Mouse (Mus musculus) E14TG2a.4 (cell line): ENCODE measurements at regions not wholly inside any gene's neighbourhood (a gene's known extent, or its start where the extent isn't known, plus 50 kb on each side); places are given as distances from the start of the nearest gene placed in this dataset.

Experiments
- H3K27me3 ChIP-seq: 2 replicates; pipeline ENCODE4 v1.6.1; 2014; ENCODE audit warnings: low read length, control low read depth; ENCODE audit not compliant: insufficient read depth
- H3K36me3 ChIP-seq: 2 replicates; pipeline ENCODE4 v1.6.1; 2014; ENCODE audit warnings: low read length, control low read depth; ENCODE audit not compliant: insufficient read depth
- H3K4me1 ChIP-seq: replicated peaks from 2 replicates; pipeline ENCODE4 v1.6.1; 2014; ENCODE audit warnings: low read depth, low read length, control low read depth
- H3K4me3 ChIP-seq: replicated peaks from 2 replicates; pipeline ENCODE4 v1.5.1; 2014; ENCODE audit warnings: mild to moderate bottlenecking, low read length
- H3K9me3 ChIP-seq: 2 replicates; pipeline ENCODE4 v1.6.1; 2014; ENCODE audit warnings: low read length, control low read depth
- CTCF ChIP-seq: conservative IDR thresholded peaks from 2 replicates; pipeline ENCODE4 v1.5.1; 2014; ENCODE audit warnings: low read length
- NANOG ChIP-seq: IDR thresholded peaks from 2 replicates; pipeline ENCODE4 v1.6.1; 2014; ENCODE audit warnings: borderline replicate concordance, low read length, mixed read lengths
- POU5F1 ChIP-seq: IDR thresholded peaks from 2 replicates; pipeline ENCODE4 v1.6.1; 2014; ENCODE audit warnings: low read length, borderline replicate concordance

GRCm38 (mm10) chr2:78427659-78428336, 440.1 kb upstream of the Ube2e3 start:
- H3K4me1 ChIP-seq, result no peaks in the 10 kb centered on the region
- H3K27me3 ChIP-seq, result no peaks in the 10 kb centered on the region
- no peak overlapping the region for H3K4me3 ChIP-seq
- H3K9me3 ChIP-seq, result no peaks in the 10 kb centered on the region
- no peaks in the 10 kb centered on the region for H3K36me3 ChIP-seq
- TF ChIP-seq CTCF (no peak), POU5F1 (peak; percentile 27; the same call in 1 of the 2 replicates), NANOG (no peak)

- no peak for TF ChIP-seq NANOG
- TF ChIP-seq POU5F1, result no peak
- TF ChIP-seq CTCF, result no peak
- Histone ChIP-seq H3K4me3 (no peak overlapping the region), H3K27me3 (no peaks in the 10 kb centered on the region), H3K9me3 (no peaks in the 10 kb centered on the region), H3K36me3 (no peaks in the 10 kb centered on the region), H3K4me1 (no peaks in the 10 kb centered on the region)
These were observed 449.2 kb upstream of the Ube2e3 start for GRCm38 (mm10) chr2:78418561-78419338.

GRCm38 (mm10) chr2:78416574-78417109, 451.3 kb upstream of the Ube2e3 start:
- no peaks in the 10 kb centered on the region for H3K9me3 ChIP-seq
- no peak for TF ChIP-seq POU5F1
- no peak for TF ChIP-seq CTCF
- TF ChIP-seq NANOG, result no peak
- no peaks in the 10 kb centered on the region for H3K36me3 ChIP-seq

GRCm38 (mm10) chr2:78412985-78413384, 454.9 kb upstream of the Ube2e3 start:
- Histone ChIP-seq H3K9me3 (no peaks in the 10 kb centered on the region), H3K27me3 (no peaks in the 10 kb centered on the region), H3K4me1 (no peaks in the 10 kb centered on the region), H3K4me3 (no peak overlapping the region), H3K36me3 (no peaks in the 10 kb centered on the region)
- no peak for TF ChIP-seq POU5F1
- no peak for TF ChIP-seq CTCF
- TF ChIP-seq NANOG, result no peak

More at GRCm38 (mm10) chr2:78416574-78417109, 451.3 kb upstream of the Ube2e3 start:
- no peaks in the 10 kb centered on the region for H3K27me3 ChIP-seq
- H3K4me3 ChIP-seq, result no peak overlapping the region
- no peaks in the 10 kb centered on the region for H3K4me1 ChIP-seq

- H3K27me3 ChIP-seq, result no peaks in the 10 kb centered on the region
- no peak for TF ChIP-seq NANOG
- H3K9me3 ChIP-seq, result no peaks in the 10 kb centered on the region
- H3K4me3 ChIP-seq, result no peak overlapping the region
- H3K36me3 ChIP-seq, result no peaks in the 10 kb centered on the region
- H3K4me1 ChIP-seq, result no peaks in the 10 kb centered on the region
These were observed 457.7 kb upstream of the Cwc22 start for GRCm38 (mm10) chr2:78403890-78404289.

GRCm38 (mm10) chr2:78399236-78399635, 453.1 kb upstream of the Cwc22 start:
- H3K4me3 ChIP-seq, result no peak overlapping the region
- no peaks in the 10 kb centered on the region for H3K27me3 ChIP-seq
- H3K4me1 ChIP-seq, result no peaks in the 10 kb centered on the region
- no peaks in the 10 kb centered on the region for H3K36me3 ChIP-seq
- TF ChIP-seq NANOG, result no peak
- H3K9me3 ChIP-seq, result no peaks in the 10 kb centered on the region

GRCm38 (mm10) chr2:78396924-78397323, 450.7 kb upstream of the Cwc22 start:
- TF ChIP-seq NANOG, result no peak
- TF ChIP-seq CTCF, result no peak
- TF ChIP-seq POU5F1, result no peak
- Histone ChIP-seq H3K27me3 (no peaks in the 10 kb centered on the region), H3K9me3 (no peaks in the 10 kb centered on the region), H3K36me3 (no peaks in the 10 kb centered on the region), H3K4me1 (no peaks in the 10 kb centered on the region), H3K4me3 (no peak overlapping the region)

- no peak overlapping the region for H3K4me3 ChIP-seq
- no peaks in the 10 kb centered on the region for H3K4me1 ChIP-seq
- no peaks in the 10 kb centered on the region for H3K27me3 ChIP-seq
- no peaks in the 10 kb centered on the region for H3K9me3 ChIP-seq
- no peak for TF ChIP-seq CTCF
- TF ChIP-seq NANOG, result no peak
- TF ChIP-seq POU5F1, result no peak
- H3K36me3 ChIP-seq, result no peaks in the 10 kb centered on the region
These were observed 446.9 kb upstream of the Cwc22 start for GRCm38 (mm10) chr2:78393090-78393489.

- H3K36me3 ChIP-seq, result no peaks in the 10 kb centered on the region
- no peak overlapping the region for H3K4me3 ChIP-seq
- no peaks in the 10 kb centered on the region for H3K9me3 ChIP-seq
- no peak for TF ChIP-seq NANOG
- no peak for TF ChIP-seq POU5F1
- no peak for TF ChIP-seq CTCF
- H3K27me3 ChIP-seq, result no peaks in the 10 kb centered on the region
- no peaks in the 10 kb centered on the region for H3K4me1 ChIP-seq
These were observed 446.2 kb upstream of the Cwc22 start for GRCm38 (mm10) chr2:78392425-78392824.
